Mouse (Mus musculus) adrenal gland, postnatal 10 days (tissue): ENCODE data around the gene Tfb1m. TPM values are rescaled to one million over a fixed set of nuclear protein-coding genes. Genes with fewer than 3 reads are reported as not detected.

Source experiments
- DNase-seq: peaks from one replicate; pipeline ENCODE4 v3.0.0; 2021; ENCODE audit warnings: mixed read lengths
- long read RNA-seq, 2 experiments: library from polyadenylated mRNA; stranded (forward); transcript quantifications; one replicate each; pipeline ENCODE4 v2.0.0; 2021
- total RNA-seq, 2 experiments: library from RNA; stranded (reverse); gene quantifications; 2 replicates each; pipeline ENCODE4 v1.2.3; 2021

Gene Tfb1m
- total RNA-seq, result 10 to 100 TPM; 12.0 to 15.0 TPM
- long read RNA-seq, experiment 1, transcript Tfb1m-201 (7 exons, 1,402 nt), result major isoform, 5 of 7 reads
- long read RNA-seq, experiment 1, partial matches to known transcripts, result 0 of 7 reads
- long read RNA-seq, experiment 1, other reads (novel, unspliced or antisense), result 2 of 7 reads
- long read RNA-seq, experiment 2, partial matches to known transcripts, result 0 of 2 reads
- long read RNA-seq, experiment 2, other reads (novel, unspliced or antisense), result 0 of 2 reads

DNA sequence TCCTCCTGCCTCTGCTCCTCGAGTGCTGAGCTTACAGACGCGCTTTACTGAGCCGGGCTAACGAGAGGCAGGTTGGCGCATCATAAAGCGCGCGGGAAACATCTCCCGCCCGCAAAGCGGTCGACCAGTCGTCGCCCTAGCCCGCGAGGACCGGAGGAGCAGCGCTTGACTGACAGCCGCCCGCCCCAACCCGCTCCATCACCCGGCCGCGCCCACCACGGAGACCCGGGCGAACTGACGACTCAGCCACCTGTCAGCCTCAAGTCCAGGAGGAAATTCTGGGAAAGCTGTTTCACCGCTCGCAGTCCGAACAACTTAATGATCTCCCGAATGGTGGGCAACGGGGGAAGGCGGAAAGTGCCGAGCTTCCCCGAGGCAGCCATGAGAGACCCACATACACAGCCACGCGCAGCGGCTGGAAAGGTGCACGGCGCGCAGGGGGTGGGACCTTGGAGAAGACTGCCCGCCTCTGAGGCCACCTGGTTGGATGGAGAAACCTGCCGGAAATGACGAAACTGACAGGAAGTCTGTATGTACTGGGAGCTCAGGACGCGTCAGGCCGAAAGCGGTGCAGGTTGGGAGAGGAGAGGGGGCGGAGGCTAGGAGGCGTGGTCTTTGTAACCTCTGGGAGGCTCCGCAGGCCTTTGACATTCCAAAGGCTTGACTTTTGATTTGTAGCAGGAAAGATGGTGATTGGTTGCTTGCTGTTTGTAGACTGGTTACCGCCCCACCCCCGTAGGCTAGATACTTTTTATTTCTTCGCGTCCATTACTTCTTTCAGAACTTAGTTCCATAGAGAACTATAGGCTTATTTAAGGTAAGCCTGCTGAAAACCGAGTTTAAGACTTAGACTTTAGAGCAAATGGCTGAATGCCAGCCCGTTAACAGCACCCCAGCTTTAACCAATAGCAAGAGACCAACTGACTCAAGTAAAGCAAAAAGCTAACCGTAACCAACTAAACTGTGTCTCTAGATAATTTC, at the start of gene Tfb1m:
Gene Tfb1m, minus strand, starts transcription at position 451 of the 981 bp plus-strand sequence.
- DNase-seq, result peak; percentile 97

DNA sequence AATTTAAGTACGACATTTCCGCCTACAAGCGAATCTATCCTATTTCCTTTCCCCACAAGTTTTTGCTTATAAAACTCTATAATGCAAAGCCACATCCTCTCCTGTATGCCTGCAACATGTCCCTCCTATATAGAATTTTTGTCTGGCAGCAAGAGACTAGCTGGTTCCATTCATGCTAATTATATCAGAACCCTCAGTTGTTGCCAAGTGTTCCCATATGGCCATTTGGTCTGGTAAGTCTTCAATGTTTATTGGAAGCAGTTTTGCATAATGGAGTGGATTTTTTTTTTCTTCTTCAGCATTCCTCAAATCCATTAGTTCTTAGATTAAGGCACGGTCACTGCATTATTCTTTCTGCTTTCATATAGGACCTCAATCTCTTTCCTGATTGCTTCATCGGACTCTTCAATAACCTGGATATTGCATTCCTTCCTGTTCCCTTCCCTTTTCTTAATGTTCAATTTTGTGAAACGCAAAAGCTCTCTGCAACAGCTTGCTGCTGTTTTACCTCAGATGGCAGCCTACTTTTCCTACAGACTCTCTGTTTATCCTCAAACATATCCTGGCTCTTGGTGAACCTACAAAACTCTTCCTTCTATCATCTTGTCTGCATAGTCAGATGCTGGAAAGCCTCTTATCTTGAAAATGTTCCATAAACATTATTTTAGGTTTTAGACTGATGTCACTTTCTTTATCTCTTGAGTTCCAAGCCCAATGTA, 45.5 kb upstream of the Tfb1m start:
- no peak for DNase-seq

DNA sequence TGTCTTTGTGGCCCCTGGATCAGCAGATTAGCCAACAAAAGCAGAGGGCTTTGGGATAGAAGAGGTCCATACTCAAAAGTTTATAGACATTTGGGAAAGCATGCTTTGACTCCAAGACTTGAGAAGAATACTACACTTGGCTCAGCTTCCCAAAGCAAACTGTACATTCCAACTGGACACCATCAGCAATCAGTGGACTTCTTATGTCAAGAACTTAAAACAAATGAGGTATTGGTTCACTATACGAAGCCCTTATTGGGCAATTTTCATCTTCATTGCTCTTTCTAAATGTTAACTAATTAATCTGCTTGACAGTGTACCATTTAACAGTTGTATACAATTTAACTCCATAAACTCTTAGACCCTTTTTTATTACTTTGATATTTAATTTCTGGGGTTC, 40.8 kb upstream of the Tfb1m start:
- no peak for DNase-seq

DNA sequence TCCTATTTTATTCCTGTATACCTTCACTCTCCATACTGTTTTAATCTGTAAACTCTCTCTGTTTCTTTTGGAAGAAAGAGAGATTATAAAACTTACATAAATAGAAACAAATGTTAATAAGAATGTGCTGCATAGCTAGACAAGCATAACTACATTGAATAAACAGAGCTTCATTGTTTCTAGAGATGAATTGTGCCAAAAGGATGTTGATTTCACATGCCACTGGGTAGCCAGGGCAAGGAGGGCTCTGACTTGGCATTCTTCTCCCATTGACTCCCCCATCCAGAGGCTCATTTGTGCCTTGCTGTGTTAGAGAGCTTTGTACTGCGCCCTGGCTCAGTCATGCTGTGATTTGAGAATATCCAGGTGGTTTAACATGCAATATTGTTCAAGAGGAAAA, 40.3 kb upstream of the Tfb1m start:
- no peak for DNase-seq

DNA sequence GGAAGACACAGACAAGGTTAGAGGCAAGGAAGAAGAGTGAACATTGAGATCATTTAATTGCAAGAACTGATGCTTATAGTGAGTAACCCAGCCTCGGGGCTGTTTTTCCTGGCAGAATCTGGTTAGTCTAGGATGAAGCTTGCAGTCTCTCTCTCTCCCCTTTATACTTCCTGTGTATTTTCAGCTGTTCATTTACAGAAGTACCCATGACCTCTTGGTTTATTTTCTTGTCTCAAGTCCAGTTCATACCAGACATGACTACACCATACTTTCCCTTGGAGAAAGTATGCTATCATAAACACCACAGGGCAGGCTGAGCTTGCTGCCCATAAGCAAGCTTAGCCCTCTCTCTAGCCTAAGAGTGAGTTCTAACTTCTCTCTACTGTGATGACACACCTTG, 39.5 kb upstream of the Tfb1m start:
- no peak for DNase-seq

DNA sequence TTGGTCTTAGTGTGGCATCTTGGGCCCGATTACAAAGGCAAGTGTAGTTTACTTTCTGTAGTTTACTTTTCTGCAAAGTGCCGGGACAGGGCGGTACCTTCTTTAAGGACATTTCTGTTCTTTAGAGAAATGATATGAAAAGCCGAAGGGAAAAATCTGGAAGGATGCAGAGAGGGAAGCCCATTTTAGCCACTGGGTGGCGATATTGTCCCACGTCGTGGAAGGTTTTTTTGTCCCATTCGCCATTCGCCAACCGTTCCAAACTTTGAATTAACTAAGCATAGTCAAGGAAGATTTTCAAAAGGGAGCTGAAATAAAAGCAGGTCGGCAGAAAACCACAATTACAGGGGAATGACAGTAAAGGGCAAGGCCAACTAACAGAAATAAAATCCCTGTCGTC, 13.3 kb upstream of the Tfb1m start:
- DNase-seq, result peak; percentile 88

DNA sequence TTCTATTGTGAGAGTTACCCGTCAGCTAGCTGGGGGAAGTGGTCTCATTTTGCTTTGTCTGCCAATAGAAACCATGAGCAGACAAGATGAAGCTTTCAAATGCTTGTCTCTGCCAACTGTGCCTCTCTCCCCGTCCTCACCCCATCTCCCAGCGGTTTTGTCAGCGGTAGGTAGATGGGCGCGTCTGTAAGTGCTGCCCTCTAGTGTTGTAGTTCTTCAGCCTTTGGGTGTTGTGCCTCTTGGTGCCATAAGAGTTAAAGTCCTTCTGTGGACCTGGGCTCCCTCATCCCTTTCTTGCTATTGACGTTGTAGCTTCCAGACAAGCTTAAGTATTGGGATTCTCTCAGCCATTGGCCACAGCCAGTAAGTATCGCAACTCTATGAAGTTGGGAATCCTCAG, 4.8 kb upstream of the Tfb1m start:
- DNase-seq, result no peak

DNA sequence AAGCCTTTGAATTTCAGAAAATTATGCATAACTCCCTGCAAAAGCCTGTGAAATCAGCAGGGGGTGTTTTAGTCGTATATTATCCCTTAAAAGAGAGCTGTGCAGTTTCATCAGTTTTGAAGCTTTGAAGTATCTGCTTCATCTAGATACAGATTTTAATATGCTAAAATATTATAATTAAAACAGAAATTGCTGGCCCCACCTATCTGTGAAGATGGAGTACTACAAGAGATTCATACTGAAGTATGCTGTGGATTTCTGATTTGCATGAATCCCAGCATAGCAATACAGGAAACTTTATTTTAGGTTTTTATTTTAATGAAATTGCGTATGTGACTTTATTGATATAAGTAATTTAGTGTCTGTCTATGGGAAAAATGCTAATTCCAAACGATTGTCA, 3.0 kb upstream of the Tfb1m start:
- DNase-seq, result no peak

DNA sequence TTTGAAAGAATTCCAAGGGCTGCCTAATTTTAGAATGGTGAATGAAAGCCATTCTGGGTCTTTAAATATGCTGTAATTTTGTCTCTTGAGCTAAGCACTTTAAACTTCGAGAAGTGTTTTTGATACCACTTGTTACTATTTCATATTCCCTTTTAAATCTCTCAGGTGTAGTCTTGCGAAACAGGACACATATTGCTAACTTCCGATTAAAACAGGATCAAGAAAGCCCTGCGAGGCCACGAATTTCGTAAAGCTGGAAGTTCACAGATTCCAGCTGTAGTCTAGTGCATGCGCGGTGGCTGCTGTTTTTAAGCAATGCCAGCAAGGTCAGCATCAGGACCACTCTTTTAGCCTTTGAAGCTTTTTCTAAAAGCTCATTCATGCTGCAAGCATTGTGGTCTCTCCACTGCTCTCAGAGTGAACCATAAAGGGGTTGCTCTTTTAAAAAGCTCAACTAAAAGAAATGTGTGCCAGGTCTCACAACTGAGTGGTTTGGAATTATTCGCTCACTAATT, 832 bp upstream of the Tfb1m start:
- peak; percentile 40 for DNase-seq

DNA sequence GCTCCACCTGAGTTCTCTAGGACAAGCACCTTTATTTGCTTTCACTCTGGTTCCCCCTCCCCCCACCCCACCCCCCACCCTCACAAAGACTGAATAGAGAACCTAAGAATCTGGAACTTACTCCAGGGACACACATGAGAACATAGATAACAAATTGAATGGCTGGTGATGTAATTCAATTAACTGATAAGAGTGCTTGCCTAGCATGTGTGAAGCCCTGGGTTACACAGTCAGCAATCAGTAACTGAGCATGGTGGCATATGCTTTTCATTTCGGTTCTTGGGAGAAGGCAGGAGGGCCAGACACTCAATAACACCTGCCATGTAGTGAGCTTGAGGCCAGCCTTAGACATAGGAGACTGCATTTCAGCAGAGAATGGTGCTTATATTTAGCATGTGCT, 1.3 kb downstream of the Tfb1m start:
- DNase-seq, result no peak

DNA sequence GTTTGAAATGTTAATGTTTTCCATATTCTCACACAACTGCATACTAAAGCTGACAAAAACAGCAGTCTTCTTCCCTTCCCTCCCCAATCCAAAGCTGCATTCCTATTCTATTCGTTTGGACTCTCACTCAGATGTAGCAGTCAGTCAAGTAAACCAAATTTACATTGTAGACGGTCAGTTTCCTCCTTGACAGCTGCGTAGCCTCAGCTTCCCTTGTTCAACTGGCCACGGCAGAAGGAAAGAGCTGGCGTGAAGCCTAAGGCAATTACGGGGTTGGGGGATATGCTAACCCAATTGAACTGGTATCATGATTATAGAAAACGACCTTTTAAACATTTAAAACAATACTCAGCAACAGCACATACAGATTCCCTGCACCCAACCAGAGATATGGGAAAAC, 9.9 kb downstream of the Tfb1m start:
- DNase-seq, result no peak

DNA sequence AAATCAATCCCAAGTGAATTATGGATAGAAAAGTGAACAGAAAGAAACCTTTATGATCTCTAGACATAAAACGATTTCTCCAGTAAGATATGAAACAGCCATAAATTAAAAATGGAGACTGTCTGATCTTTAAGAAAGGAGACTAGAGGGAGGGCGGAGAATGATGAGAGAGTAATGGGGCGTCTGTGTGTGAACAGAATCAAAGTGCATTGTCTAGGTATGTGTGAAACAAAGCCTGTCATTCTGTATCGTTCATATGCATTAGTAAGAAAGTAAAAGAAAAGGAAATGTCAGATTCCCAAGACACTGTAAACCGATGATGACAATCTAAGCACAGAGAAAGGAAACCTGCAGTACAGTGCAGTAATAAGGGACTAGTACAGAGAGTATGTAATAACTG, 16.5 kb downstream of the Tfb1m start:
- DNase-seq, result no peak

DNA sequence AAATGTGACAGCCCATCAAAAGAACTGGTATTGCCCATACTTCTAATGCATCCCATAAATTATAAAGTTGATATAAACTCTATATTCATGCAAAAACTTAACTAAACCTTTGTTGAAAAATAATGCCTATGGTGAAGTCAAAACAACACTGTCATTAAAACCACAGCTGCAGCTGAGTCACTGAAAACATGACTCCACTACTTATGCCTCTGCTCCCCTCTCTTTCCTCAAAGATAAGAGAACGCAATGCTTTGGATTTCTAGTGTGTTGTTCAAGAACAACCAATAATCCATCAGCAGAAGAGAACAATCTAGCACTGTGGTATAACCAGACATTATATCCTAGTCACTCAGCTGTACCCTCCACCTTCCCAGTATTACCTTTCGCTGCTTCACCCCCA, 17.3 kb downstream of the Tfb1m start:
- no peak for DNase-seq

DNA sequence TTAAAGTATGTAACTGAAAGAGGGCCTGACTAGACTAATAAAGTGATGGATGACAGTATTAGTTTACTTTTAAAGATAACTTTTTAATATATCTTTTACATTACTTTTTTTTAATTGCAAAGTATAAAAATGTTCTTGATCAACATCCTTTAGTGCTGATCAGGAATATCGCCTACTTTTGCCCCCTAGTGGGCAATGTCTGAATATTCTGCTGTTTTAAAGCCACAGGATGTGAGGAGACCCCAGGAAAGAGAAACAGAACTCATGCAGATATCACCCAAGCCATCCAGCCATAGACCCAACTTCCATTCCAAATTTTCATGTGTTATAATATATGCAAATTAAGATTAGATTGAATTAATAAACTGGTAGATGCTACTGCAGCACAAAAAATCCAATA, 24.2 kb downstream of the Tfb1m start:
- DNase-seq, result peak; percentile 23

DNA sequence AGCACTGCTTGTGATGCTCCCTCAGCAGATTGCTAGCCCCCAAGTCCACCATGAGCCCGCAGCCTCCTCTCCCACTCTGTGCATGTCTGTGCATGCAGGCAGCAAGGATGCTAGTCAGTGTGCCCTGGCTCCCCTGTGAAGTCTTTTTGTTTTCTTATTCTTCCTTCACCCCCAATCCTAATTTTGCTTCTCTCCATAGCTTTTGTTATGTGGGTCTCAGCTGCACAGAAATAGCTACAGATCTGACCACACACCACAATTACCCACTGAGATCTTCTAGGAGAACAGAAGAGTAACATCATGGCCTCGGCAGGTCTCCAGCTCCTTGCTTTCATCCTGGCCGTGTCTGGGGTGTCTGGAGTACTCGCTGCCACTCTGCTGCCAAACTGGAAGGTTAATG, 25.3 kb downstream of the Tfb1m start, which contains the start of gene Cldn20:
Gene Cldn20, plus strand, starts transcription at position 301 of the 400 bp plus-strand sequence.
- DNase-seq, result no peak

DNA sequence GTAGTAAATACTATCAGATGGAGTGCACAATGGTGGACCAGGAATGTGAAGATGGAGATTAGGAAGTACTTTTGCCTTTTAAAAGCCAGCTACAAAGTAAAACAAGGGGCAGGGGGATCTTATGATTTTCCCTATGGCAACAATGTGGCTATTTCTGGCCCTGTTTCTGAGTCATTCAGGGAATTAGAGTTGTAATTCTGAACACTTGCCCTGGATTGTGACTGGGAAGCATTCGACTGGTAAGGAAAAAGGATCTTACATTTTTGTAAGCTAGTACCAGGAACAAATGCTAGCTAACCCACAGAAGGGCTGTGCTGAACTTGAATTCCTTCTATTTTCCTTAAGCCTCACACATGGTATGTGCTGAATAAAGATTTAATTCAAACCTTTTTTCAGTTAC, 25.9 kb downstream of the Tfb1m start:
- DNase-seq, result no peak

DNA sequence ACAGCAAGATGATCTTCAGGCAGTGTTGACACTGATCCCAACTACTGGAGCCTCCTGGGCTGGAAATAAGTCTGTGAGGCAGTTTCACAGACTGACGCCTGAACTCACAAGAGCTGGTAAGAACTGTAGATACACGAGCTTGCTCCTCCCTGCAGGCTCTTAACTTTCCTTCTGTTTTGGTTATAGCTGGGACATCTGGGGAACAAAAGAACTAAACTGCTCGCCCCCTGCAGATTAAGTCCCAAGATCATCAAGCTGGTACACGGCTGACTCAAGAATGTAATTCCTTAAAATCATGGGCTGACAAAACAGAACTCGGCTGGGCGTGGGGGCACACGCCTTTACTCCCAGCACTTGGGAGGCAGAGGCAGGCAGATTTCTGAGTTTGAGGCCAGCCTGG, 27.0 kb downstream of the Tfb1m start:
- DNase-seq, result no peak

DNA sequence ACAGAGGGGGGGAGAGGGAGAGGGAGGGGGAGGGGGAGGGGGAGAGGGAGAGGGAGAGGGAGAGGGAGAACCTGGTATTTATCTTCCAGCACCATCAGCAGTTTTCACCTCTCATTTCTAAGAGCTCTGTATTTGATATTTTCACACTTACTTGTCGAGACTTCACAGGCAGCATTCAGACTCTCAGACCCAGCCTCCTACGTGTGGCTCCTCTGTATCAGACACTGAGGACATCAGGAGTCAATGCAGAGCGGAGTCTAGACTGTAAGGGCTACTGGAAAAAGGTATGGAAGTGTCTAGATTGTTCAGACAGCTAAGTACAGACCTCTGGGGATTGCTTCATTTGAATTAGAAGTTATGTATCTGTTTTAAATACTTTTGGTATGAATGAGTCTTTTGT, 28.1 kb downstream of the Tfb1m start:
- no peak for DNase-seq

DNA sequence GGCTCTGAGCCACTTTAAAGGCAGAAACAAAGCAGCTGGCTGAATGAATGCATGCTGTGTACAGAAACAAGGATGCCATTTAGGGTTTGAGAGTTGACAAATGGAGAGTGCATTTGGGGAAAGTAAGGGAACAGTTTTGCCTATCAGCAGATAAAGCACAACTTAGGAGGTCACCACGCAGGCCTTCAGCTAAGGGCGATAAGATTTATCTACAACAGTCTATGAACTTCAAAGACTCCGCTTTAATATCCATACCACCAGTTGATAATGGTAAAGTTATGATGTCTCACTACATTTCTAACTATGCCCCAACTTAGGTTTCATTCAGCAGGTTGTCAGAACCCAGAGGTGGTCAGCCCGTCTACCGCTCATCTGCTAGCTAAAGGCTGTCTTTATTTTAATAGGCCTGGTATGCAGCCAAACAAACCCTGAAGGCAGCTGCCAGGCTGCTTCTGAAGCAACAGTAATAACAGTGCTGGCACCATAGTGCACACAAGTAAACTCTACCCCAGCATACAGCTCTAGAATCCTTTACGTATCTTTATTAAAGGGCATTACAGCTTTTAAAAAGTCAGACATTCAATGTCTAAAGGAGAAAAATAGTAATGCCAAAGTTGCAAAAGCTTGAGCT, 29.6 kb downstream of the Tfb1m start:
- no peak for DNase-seq

DNA sequence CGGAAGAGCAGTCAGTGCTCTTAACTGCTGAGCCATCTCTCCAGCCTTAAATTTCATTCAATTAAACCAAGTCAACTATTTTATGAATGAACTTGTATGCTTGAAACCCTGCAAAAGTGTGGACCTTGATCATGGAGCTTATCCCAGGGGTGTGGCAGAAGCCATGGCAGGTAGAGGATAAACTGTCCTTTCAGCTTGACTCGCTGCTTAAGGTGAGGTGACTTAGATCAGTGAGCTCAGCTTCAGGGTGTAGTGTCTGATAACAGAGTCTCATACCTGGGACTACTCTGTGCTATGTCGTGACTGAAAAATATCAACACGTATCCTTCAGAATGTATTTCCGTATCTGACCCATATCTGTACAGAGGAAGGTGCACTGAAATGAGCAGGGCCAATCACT, 37.2 kb downstream of the Tfb1m start:
- no peak for DNase-seq

DNA sequence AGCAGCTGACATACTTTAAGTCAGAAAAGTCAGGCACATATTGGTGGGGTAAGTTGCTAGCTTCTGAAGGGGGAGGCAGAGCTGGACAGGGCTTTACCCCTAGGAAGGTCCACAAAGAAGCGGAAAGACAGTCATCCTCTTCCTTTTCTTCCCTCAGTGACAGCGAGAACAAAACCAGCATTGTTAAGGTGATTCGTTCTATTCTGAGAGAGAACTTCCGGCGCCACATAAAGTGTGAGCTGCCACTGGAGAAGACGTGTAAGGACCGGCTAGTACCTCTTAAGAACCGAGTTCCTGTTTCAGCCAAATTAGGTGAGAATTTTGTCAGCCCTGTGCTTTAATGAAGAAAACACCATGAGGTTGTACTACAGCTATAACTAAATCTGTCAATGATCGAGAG, 41.2 kb downstream of the Tfb1m start:
- DNase-seq, result no peak

DNA sequence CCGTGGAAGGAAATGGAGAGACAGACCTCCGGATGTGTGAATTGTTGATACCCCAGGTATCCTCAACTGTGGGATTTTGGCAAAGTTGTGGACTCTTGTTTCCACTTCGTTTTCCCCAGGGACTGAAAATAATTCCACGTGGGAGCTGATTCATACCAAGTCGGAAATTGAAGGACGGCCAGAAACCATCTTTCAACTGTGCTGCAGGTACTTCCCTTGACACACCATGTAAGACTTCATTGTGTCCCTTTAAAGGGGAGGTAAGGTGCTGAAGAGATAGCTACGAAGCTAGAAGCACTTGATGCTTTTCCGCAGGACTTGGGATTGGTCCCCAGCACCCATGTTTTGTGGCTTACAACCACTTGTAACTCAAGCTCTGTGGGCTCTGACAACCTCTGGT, 41.7 kb downstream of the Tfb1m start:
- no peak for DNase-seq
